Mouse (Mus musculus): ENCODE measurements around the gene Bcor. TPM values are rescaled to one million over a fixed set of nuclear protein-coding genes. Genes with fewer than 3 reads are reported as not detected.

The Bcor gene
- polyA plus RNA-seq, 1 experiment from 2014 or later, result 14.5 TPM

- Histone ChIP-seq H3K9ac (no peak overlapping the region), H3K4me2 (no peak overlapping the region), H3K4me1 (peaks cover 13% of the 10 kb centered on the region; the same call in 1 of the 2 replicates), H3K9me3 (no peaks in the 10 kb centered on the region), H3K4me3 (no peak overlapping the region), H3K36me3 (peaks cover 55% of the 10 kb centered on the region), H3K27me3 (replicated peaks) (peaks cover 3% of the 10 kb centered on the region; the same call in 1 of the 2 replicates), H3K27ac (replicated peaks) (no peak overlapping the region)
- ATAC-seq (ENCODE audit: extremely low read depth, insufficient number of reproducible peaks, low FRiP score, low TSS enrichment), result no peak
- WGBS, result 69% methylated on average over 9 of the region's 9 CpGs
These were observed 106.7 kb downstream of the Bcor start for GRCm38 (mm10) chrX:12053315-12053914.

DNA sequence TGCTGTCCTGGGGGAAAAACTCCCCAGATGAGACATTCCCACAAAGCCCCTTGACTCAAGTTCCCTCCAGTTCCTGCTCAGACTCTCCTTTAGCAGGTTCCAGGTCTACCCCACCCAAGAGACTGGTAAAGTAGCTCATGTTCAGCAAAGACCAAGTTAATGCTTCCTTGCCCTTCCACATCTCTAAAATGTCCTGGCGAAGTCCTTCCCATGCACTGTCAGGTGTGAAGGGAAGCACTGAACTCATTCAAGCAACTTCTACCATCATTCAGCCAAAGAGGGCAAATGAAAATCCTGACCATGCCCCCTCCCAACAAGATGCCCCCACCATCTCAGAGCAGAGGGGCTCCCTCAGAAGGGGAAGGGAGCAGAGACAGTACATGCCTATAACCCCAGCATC lies 107.5 kb downstream of the Bcor start:
- Histone ChIP-seq H3K4me1 (peaks cover 21% of the 10 kb centered on the region; the same call in 1 of the 2 replicates), H3K9me3 (no peaks in the 10 kb centered on the region), H3K9ac (no peak overlapping the region), H3K4me2 (no peak overlapping the region), H3K27ac (replicated peaks) (no peak overlapping the region), H3K27me3 (replicated peaks) (peaks cover 3% of the 10 kb centered on the region; the same call in 1 of the 2 replicates), H3K36me3 (peaks cover 54% of the 10 kb centered on the region), H3K4me3 (no peak overlapping the region)
- 83% methylated on average over 1 of the region's 1 CpGs for WGBS
- ATAC-seq (ENCODE audit: extremely low read depth, insufficient number of reproducible peaks, low FRiP score, low TSS enrichment), result no peak

DNA sequence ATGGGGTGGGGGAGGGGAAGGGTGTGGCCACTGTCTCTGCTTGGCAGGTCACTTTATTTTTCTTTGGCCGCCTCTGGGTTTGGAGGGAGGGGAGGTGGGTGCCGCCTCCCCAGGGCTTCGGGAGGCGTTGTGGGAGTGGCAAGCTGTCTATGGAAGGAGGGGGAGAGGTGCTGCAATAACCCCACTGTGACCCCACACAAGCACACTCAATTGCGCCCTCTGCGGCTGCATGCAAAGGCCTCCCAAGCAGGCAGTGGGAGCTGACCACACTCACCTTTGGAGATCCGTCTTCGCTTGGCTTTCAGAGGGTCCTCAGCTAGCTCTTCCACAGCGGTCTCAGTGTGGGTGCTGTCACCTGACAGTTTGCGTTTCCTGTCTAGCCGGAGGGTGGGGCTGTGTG lies 111.4 kb downstream of the Bcor start:
- no peak overlapping the region for H3K9ac ChIP-seq
- H3K4me2 ChIP-seq, result no peak overlapping the region
- no peaks in the 10 kb centered on the region for H3K9me3 ChIP-seq
- 60% methylated on average over 11 of the region's 11 CpGs for WGBS
- no peak for ATAC-seq (ENCODE audit: extremely low read depth, insufficient number of reproducible peaks, low FRiP score, low TSS enrichment)
- H3K27me3 ChIP-seq (replicated peaks), result no peaks in the 10 kb centered on the region; the same call in 1 of the 2 replicates
- H3K27ac ChIP-seq (replicated peaks), result no peak overlapping the region
- no peak overlapping the region for H3K4me3 ChIP-seq
- peaks cover 52% of the 10 kb centered on the region for H3K36me3 ChIP-seq
- peaks cover 22% of the 10 kb centered on the region; the same call in 1 of the 2 replicates for H3K4me1 ChIP-seq

DNA sequence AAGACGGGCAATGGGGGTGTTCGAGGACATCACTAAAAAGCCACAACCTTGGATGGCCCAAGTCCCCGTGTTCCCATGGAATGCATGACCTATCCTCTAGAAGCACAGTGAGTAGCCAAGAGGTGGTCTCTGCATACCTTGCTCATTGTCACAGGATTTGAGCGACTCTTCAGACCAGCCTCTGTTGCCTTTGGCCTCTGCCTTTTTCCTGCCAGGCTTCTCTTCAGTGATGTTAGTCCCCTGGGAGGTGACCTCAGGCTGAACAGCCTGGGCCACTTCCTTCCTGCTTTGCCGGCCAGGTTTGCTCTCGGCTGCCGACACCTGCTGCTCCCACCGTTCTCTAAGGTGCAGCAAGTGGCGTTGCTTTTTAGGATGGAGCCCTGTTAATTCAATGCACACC lies 112.0 kb downstream of the Bcor start:
- Histone ChIP-seq H3K4me2 (no peak overlapping the region), H3K27ac (replicated peaks) (no peak overlapping the region), H3K27me3 (replicated peaks) (peaks cover under 1% of the 10 kb centered on the region; the same call in 1 of the 2 replicates), H3K4me3 (no peak overlapping the region), H3K9me3 (no peaks in the 10 kb centered on the region), H3K36me3 (peaks cover 56% of the 10 kb centered on the region), H3K4me1 (peaks cover 22% of the 10 kb centered on the region; the same call in 1 of the 2 replicates), H3K9ac (no peak overlapping the region)
- ATAC-seq (ENCODE audit: extremely low read depth, insufficient number of reproducible peaks, low FRiP score, low TSS enrichment), result no peak
- 48% methylated on average over 9 of the region's 9 CpGs for WGBS

- Histone ChIP-seq H3K27ac (replicated peaks) (no peak overlapping the region), H3K9ac (no peak overlapping the region), H3K4me1 (peaks cover 22% of the 10 kb centered on the region; the same call in 1 of the 2 replicates), H3K9me3 (no peaks in the 10 kb centered on the region), H3K27me3 (replicated peaks) (peaks cover 3% of the 10 kb centered on the region; the same call in 1 of the 2 replicates), H3K4me3 (no peak overlapping the region), H3K4me2 (no peak overlapping the region), H3K36me3 (peaks cover 59% of the 10 kb centered on the region)
- ATAC-seq (ENCODE audit: extremely low read depth, insufficient number of reproducible peaks, low FRiP score, low TSS enrichment), result no peak
- WGBS, result 42% methylated on average over 16 of the region's 16 CpGs
These were observed 112.8 kb downstream of the Bcor start for GRCm38 (mm10) chrX:12047223-12047911.

GRCm38 (mm10) chrX:12046676-12047075 lies 113.5 kb downstream of the Bcor start:
- H3K27me3 ChIP-seq (replicated peaks), result peaks cover 3% of the 10 kb centered on the region; the same call in 1 of the 2 replicates
- H3K4me2 ChIP-seq, result no peak overlapping the region
- no peak overlapping the region for H3K9ac ChIP-seq
- H3K9me3 ChIP-seq, result no peaks in the 10 kb centered on the region
- ATAC-seq (ENCODE audit: extremely low read depth, insufficient number of reproducible peaks, low FRiP score, low TSS enrichment), result no peak
- H3K4me1 ChIP-seq, result peaks cover 18% of the 10 kb centered on the region; the same call in 1 of the 2 replicates
- no peak overlapping the region for H3K27ac ChIP-seq (replicated peaks)
- H3K36me3 ChIP-seq, result peaks cover 61% of the 10 kb centered on the region
- H3K4me3 ChIP-seq, result no peak overlapping the region
- WGBS, result 77% methylated on average over 13 of the region's 13 CpGs

DNA sequence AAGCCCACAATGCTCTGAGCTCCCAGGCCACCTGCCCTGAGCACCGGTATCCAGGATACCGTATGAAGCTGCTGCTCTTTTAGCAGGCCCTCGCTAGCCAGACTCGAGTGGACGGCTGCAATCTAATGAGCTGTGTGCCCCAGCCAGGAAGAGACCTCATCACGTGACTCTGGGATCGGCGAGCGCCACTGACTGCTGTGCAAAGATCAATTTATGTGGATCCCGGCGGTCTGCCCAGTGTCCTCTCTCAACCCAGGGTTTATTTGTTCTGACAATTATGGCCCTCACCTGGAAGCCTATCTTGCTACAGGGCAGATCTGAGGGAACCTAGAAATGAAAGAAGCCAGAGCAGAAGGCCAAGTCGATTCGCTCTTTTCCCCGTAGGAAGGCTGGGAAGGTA lies 116.8 kb downstream of the Bcor start:
- Histone ChIP-seq H3K9me3 (no peaks in the 10 kb centered on the region), H3K4me1 (peaks cover 9% of the 10 kb centered on the region; the same call in 1 of the 2 replicates), H3K27ac (replicated peaks) (no peak overlapping the region), H3K27me3 (replicated peaks) (peaks cover 3% of the 10 kb centered on the region; the same call in 1 of the 2 replicates), H3K4me2 (no peak overlapping the region), H3K4me3 (no peak overlapping the region), H3K36me3 (peaks cover 83% of the 10 kb centered on the region), H3K9ac (no peak overlapping the region)
- ATAC-seq (ENCODE audit: extremely low read depth, insufficient number of reproducible peaks, low FRiP score, low TSS enrichment), result no peak
- WGBS, result 83% methylated on average over 14 of the region's 14 CpGs

DNA sequence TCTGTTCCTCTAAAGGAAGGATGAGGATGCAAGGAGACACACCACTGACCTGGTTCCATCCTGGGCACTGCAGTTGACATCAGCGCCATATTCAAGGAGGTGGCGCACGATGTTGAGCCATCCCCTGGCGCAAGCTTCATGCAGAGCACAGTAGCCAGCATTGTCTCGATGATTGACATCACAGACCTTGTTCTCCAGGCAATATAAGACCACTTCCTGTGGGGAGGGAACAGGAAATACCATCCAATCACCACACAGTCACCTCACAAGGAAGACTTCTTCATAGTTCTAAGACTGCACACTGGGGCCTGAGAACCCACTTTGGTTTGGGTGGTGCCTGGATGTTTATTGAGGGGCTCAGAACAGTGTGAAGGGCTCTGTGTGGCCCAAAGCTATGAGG lies 118.7 kb downstream of the Bcor start:
- no peak overlapping the region for H3K4me3 ChIP-seq
- whole genome bisulfite sequencing, result 91% methylated on average over 5 of the region's 5 CpGs
- no peak overlapping the region for H3K27ac ChIP-seq (replicated peaks)
- 0 out of 2 replicates have a peak, but pooled peaks cover 3% of the 10 kb centered on the region for H3K27me3 ChIP-seq (replicated peaks)
- H3K4me1 ChIP-seq, result no peaks in the 10 kb centered on the region
- no peaks in the 10 kb centered on the region for H3K9me3 ChIP-seq
- H3K36me3 ChIP-seq, result peaks cover 80% of the 10 kb centered on the region
- no peak for ATAC-seq (ENCODE audit: extremely low read depth, insufficient number of reproducible peaks, low FRiP score, low TSS enrichment)
- no peak overlapping the region for H3K9ac ChIP-seq
- no peak overlapping the region for H3K4me2 ChIP-seq

DNA sequence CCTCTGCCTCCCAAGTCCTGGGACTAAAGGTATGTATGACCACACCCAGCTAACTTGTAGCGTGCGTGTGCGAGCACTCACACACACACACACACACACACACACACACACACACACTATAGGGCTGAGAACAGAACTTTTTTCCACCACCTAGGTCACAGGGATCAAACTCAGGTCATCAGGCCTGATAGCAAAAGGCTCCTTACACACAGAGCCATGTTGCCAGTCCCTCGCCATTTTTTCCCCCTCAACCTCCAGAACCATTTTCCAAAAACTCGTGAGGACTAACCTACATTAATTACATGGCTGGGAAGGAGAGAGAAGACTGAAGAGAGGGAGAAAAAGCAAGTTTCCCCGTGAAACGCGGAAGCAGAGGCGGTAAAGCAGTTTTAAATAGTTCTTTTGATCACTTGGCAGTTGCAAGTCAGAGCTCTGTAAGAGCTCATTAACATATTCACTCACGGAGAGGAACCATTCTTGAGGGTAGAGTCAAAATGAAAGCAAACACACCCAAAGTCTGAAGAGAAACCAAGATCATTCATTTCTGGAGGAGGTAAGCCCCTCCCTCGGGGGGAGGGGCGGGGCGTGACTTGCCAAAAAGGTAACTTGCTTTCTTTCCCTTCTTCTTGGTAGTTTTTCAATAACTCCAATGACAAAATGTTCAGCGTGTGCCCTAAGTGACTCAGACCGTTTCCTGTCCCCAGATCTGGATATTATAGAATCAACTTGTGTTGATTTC lies 145.3 kb downstream of the Bcor start:
- WGBS, result 47% methylated on average over 15 of the region's 15 CpGs

GRCm38 (mm10) chrX:12010660-12011059 lies 149.5 kb downstream of the Bcor start:
- no peaks in the 10 kb centered on the region for H3K36me3 ChIP-seq
- H3K27ac ChIP-seq (replicated peaks), result no peak overlapping the region
- no peak overlapping the region for H3K4me3 ChIP-seq
- ATAC-seq (ENCODE audit: extremely low read depth, insufficient number of reproducible peaks, low FRiP score, low TSS enrichment), result no peak
- 66% methylated on average over 1 of the region's 1 CpGs for WGBS
- H3K27me3 ChIP-seq (replicated peaks), result peaks cover 52% of the 10 kb centered on the region
- H3K9ac ChIP-seq, result no peak overlapping the region
- no peaks in the 10 kb centered on the region for H3K9me3 ChIP-seq
- peaks cover 7% of the 10 kb centered on the region for H3K4me1 ChIP-seq
- H3K4me2 ChIP-seq, result no peak overlapping the region

More for the DNA sequence above, 145.3 kb downstream of the Bcor start:
- H3K36me3 ChIP-seq, result no peaks in the 10 kb centered on the region
- peaks cover 17% of the 10 kb centered on the region; the same call in 1 of the 2 replicates for H3K27me3 ChIP-seq (replicated peaks)
- no peaks in the 10 kb centered on the region for H3K9me3 ChIP-seq
- no peak overlapping the region for H3K4me3 ChIP-seq
- H3K27ac ChIP-seq (replicated peaks), result no peak overlapping the region
- H3K4me2 ChIP-seq, result no peak overlapping the region
- no peaks in the 10 kb centered on the region for H3K4me1 ChIP-seq
- H3K9ac ChIP-seq, result no peak overlapping the region
- ATAC-seq (ENCODE audit: extremely low read depth, insufficient number of reproducible peaks, low FRiP score, low TSS enrichment), result no peak

DNA sequence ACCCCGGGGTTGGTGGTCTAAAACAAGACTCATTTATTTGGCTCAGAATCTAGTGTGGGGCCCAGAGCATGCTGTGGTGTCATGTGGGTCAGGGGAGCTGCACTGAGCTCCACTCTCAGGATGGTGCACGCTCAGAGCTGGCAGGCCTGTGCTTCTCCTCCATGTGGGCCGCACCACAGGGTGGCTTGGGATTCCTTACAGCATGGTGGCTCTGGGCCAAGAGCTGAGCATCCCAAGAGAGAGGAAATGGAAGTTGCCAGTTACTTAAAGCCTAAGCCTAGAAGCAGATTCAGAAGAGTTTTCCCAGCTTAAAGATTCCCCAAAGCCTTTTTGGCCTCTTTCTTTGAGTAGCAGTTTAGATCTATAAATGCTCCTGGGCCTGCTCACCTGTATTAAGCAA lies 151.1 kb downstream of the Bcor start:
- H3K9me3 ChIP-seq, result no peaks in the 10 kb centered on the region
- peaks cover 68% of the 10 kb centered on the region for H3K27me3 ChIP-seq (replicated peaks)
- no peak overlapping the region for H3K4me2 ChIP-seq
- H3K4me1 ChIP-seq, result peaks cover 23% of the 10 kb centered on the region
- no peaks in the 10 kb centered on the region for H3K36me3 ChIP-seq
- no peak overlapping the region for H3K4me3 ChIP-seq
- no peak for ATAC-seq (ENCODE audit: extremely low read depth, insufficient number of reproducible peaks, low FRiP score, low TSS enrichment)
- WGBS, result 46% methylated on average over 3 of the region's 3 CpGs
- no peak overlapping the region for H3K27ac ChIP-seq (replicated peaks)
- no peak overlapping the region for H3K9ac ChIP-seq
